Mouse (Mus musculus) retina, embryonic 14.5 days (tissue): ENCODE measurements around the gene Amy2a4.
"Not testable (repeated sequence)": the region's sequence is repeated elsewhere in the genome, so short reads cannot be mapped to it uniquely, and the experiment has no call there.

ENCODE experiments used
- DNase-seq: peaks from one replicate; pipeline ENCODE4 v3.0.0-alpha.2; 2015; ENCODE audit warnings: low spot score

Gene Amy2a4

DNA sequence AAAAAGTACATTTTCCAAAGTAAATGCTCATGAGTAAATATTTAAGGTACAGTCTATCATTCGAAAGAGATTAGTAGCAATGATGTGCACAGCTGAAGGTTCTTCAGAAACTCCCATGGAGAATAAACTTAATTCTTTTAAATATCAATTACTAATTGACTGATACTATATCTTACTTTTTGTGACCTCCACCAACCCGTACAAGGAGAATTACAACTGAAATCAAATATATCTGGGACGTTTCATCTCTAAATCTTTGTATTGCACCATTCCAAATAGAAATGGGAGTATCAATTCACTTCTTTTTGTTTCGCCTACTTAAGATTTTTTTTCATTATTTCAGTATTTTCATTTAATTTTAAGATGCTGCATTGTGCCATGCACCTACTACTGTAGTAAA is at the start of gene Amy2a4:
TSS of gene Amy2a4 (minus strand) at position 101 of the 400 bp plus-strand sequence.
- DNase-seq = not testable (repeated sequence)

DNA sequence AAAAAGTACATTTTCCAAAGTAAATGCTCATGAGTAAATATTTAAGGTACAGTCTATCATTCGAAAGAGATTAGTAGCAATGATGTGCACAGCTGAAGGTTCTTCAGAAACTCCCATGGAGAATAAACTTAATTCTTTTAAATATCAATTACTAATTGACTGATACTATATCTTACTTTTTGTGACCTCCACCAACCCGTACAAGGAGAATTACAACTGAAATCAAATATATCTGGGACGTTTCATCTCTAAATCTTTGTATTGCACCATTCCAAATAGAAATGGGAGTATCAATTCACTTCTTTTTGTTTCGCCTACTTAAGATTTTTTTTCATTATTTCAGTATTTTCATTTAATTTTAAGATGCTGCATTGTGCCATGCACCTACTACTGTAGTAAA is 32.7 kb upstream of the Amy2a4 start, which contains the start of gene Amy2a3:
TSS of gene Amy2a3 (minus strand) at position 101 of the 400 bp plus-strand sequence.
- DNase-seq = not testable (repeated sequence)

DNA sequence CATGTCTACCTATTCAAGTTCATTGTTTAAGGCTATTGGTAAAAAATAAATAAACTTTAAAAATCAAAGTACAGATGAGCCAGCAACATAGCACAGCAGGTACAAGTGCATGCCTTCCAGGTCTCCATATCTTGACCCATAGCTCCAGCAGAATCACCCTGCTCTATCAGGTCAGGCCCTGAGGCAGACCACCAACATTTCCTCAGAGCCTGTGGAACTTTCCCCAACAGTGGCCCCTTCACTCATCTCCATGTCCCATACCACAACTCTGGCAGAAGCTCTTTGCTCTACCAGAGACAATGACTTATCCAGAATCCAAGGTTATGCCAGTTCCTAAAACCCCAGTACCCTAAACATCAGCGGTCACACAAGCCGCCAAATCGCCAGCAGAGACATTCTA is 21.7 kb upstream of the Amy2a4 start:
- DNase-seq = not testable (repeated sequence)

DNA sequence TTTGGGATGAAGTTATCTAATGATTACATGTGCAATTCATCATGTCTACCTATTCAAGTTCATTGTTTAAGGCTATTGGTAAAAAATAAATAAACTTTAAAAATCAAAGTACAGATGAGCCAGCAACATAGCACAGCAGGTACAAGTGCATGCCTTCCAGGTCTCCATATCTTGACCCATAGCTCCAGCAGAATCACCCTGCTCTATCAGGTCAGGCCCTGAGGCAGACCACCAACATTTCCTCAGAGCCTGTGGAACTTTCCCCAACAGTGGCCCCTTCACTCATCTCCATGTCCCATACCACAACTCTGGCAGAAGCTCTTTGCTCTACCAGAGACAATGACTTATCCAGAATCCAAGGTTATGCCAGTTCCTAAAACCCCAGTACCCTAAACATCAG is 11.0 kb downstream of the Amy2a4 start:
- DNase-seq = not testable (repeated sequence)

DNA sequence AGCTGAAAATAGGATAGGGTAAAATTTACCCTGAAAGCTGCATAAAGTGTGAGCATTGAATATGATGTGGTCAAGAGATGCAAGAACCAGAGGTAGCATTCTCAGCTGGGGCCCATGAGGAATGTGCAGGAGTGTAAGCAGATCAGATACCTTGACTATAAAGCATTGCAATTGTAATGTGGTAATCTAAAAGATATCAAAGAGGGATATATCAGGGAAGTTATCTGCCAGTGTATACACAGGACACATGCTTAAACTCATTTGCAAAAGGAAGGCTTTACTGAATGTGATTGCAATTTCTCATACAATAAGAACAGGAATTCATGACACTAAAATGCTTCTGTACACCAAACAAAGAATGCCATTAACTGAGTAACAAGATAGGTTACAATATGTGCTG is 11.7 kb downstream of the Amy2a4 start:
- DNase-seq = not testable (repeated sequence)

DNA sequence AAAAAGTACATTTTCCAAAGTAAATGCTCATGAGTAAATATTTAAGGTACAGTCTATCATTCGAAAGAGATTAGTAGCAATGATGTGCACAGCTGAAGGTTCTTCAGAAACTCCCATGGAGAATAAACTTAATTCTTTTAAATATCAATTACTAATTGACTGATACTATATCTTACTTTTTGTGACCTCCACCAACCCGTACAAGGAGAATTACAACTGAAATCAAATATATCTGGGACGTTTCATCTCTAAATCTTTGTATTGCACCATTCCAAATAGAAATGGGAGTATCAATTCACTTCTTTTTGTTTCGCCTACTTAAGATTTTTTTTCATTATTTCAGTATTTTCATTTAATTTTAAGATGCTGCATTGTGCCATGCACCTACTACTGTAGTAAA is 32.5 kb downstream of the Amy2a4 start, which contains the start of gene Amy2a5:
TSS of gene Amy2a5 (minus strand) at position 101 of the 400 bp plus-strand sequence.
- DNase-seq = not testable (repeated sequence)
